Mouse (Mus musculus) liver, adult 2 months (tissue): ENCODE results near the gene Brms1.

Source experiments
- CTCF ChIP-seq: fragments of 200-500 bp; IDR thresholded peaks from 2 replicates; pipeline ENCODE4 v1.5.1; 2011; ENCODE audit warnings: low read depth, low read length, control low read depth
- POLR2A ChIP-seq: fragments of 200-500 bp; IDR thresholded peaks from 2 replicates; pipeline ENCODE4 v1.6.1; 2011; ENCODE audit warnings: low read length, control low read depth; ENCODE audit not compliant: insufficient read depth; ENCODE audit errors: extremely low read depth

- TF ChIP-seq POLR2A = no peak
- TF ChIP-seq CTCF = no peak
These were observed 11.1 kb downstream of the Brms1 start for GRCm38 (mm10) chr19:5052166-5052822.
